Mouse (Mus musculus) testis, adult 2 months (tissue): ENCODE measurements around the gene Tcf3. TPM values are rescaled to one million over a fixed set of nuclear protein-coding genes. Genes with fewer than 3 reads are reported as not detected.

Experiments used
- H3K27ac ChIP-seq: fragments of 200-500 bp; 2 replicates; pipeline ENCODE4 v1.5.1; 2012; ENCODE audit warnings: low read depth, low read length; ENCODE audit not compliant: control insufficient read depth, insufficient read depth
- H3K27me3 ChIP-seq: fragments of 200-500 bp; 2 replicates; pipeline ENCODE4 v1.6.1; 2012; ENCODE audit warnings: mild to moderate bottlenecking, low read length, moderate library complexity; ENCODE audit not compliant: control insufficient read depth, insufficient read depth
- H3K36me3 ChIP-seq: fragments of 200-500 bp; 2 replicates; pipeline ENCODE4 v1.6.1; 2012; ENCODE audit warnings: mild to moderate bottlenecking, low read length; ENCODE audit not compliant: control insufficient read depth, insufficient read depth
- H3K4me1 ChIP-seq: fragments of 200-500 bp; 2 replicates; pipeline ENCODE4 v1.6.1; 2012; ENCODE audit warnings: low read length; ENCODE audit not compliant: control insufficient read depth, insufficient read depth
- H3K4me3 ChIP-seq: fragments of 200-500 bp; 2 replicates; pipeline ENCODE4 v1.5.1; 2012; ENCODE audit warnings: low read depth, mild to moderate bottlenecking, low read length, moderate library complexity, mixed read lengths; ENCODE audit not compliant: control insufficient read depth
- CTCF ChIP-seq: fragments of 200-500 bp; IDR thresholded peaks from 2 replicates; pipeline ENCODE4 v1.5.1; 2012; ENCODE audit warnings: low read depth, mild to moderate bottlenecking, inconsistent platforms, low read length, moderate library complexity; ENCODE audit not compliant: control insufficient read depth, insufficient read depth, insufficient replicate concordance
- POLR2A ChIP-seq: fragments of 200-500 bp; IDR thresholded peaks from 2 replicates; pipeline ENCODE4 v1.6.1; 2012; ENCODE audit warnings: low read depth, mild to moderate bottlenecking, inconsistent platforms, low read length, moderate library complexity; ENCODE audit not compliant: control insufficient read depth
- polyA plus RNA-seq: library from polyadenylated mRNA; depleted of rRNA; stranded (reverse); fragments of >200 nt; gene quantifications from 2 replicates; pipeline ENCODE4 v1.2.3, GENCODE M21; 2012

The Tcf3 gene
- polyA plus RNA-seq, 1 experiment: 14.9 TPM

DNA sequence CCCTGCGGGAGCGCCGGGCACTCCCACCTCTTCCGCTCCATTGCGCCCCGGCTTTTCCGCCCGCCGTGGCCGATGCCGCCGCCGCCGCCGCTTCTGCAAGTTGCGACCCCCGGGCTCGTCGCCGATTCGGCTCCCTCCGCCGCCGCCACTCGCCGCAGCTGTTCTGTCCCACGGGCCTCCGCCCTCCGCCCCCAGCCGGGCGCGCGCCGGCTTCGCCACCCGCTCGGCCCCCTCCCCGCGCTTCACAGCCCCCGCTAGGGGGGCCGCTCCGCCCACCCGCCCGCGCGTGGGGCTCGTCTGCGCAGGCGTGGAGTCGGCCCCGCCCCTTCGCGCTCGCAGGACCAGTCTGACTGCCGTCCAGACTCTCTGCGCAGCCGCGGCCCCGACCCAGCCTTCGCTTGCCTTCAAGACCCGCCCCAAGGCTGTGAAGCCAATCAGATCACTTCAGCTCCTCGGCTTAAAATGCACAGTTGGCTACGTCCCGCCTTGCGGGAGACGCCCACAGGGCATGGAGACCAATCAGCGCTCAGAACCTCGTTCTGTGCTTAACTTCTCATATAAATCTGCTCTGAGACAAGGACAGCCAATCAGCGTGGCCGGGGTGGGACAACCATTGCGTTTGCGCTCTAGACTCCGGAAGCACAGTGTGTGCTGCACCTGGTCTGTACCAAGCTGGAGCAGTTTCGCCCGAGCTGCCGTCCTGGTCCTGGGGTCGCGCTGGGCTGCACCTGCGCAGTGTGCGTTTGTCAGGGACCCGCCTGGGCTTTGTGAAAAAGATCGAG is 34.1 kb downstream of the Tcf3 start, which contains the start of gene Mbd3:
Mbd3 (minus strand) TSS at position 360 of the 782 bp plus-strand sequence.
- TF ChIP-seq POLR2A (peak; percentile 96), CTCF (no peak)
- H3K4me3 ChIP-seq: peak within 1 kb of the TSS; percentile 93
- peaks cover 15% of the 10 kb centered on the region for H3K4me1 ChIP-seq
- no peaks in the 10 kb centered on the region; the same call in none of the 2 replicates for H3K36me3 ChIP-seq
- H3K27ac ChIP-seq: peak within 1 kb of the TSS; percentile 99
- H3K27me3 ChIP-seq: no peaks in the 10 kb centered on the region

DNA sequence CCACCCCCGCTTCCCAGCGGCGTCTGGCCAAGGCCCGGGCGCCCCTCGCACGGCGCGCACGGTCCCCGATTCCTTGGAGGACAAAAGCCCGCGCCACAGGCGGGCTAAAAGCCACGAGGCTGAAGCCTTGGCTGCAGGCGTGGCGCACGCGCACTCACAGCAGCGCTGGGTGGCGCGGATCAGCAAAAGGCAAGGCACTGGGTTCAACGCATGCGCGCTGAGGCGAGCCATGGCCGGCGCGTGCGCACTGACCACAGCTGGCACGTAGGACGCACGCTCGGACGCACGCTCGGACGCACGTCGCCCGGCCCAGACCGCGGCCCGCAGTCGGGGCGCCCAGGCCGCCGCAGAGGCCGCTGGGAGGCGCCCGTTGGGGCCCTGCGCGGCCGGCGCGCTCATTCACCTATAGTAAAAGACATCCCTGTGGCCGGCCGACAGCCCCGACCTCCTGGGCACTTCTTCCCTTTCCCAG is 34.7 kb downstream of the Tcf3 start:
- no peaks in the 10 kb centered on the region; the same call in none of the 2 replicates for H3K36me3 ChIP-seq
- TF ChIP-seq POLR2A (peak; percentile 86), CTCF (peak; percentile 22; the same call in 1 of the 2 replicates)
- H3K27ac ChIP-seq: peak overlapping the region; percentile 99
- no peaks in the 10 kb centered on the region for H3K27me3 ChIP-seq
- peak overlapping the region; percentile 93 for H3K4me3 ChIP-seq
- H3K4me1 ChIP-seq: peaks cover 15% of the 10 kb centered on the region

DNA sequence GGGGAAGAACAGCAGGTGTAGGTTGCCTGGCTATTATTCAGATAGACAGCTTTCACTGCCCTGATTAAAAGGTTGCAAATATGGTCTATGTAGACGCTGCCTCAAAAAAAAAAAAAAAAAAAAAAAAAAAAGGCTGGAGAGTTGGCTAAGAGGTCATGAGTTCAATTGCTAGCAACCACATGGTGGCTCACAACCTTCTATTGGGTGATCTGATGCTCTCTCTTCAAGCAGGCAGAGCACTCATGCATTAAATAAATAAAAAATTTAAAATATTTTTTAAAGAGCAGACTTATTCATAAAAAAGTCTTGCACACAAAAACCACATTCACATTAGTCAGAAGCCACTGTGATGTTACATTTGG is 35.3 kb downstream of the Tcf3 start:
- Histone ChIP-seq H3K4me1 (peaks cover 15% of the 10 kb centered on the region), H3K4me3 (peak overlapping the region; percentile 93), H3K27me3 (no peaks in the 10 kb centered on the region), H3K36me3 (no peaks in the 10 kb centered on the region; the same call in none of the 2 replicates), H3K27ac (peak overlapping the region; percentile 1; the same call in 1 of the 2 replicates)
- TF ChIP-seq POLR2A (no peak), CTCF (no peak)

DNA sequence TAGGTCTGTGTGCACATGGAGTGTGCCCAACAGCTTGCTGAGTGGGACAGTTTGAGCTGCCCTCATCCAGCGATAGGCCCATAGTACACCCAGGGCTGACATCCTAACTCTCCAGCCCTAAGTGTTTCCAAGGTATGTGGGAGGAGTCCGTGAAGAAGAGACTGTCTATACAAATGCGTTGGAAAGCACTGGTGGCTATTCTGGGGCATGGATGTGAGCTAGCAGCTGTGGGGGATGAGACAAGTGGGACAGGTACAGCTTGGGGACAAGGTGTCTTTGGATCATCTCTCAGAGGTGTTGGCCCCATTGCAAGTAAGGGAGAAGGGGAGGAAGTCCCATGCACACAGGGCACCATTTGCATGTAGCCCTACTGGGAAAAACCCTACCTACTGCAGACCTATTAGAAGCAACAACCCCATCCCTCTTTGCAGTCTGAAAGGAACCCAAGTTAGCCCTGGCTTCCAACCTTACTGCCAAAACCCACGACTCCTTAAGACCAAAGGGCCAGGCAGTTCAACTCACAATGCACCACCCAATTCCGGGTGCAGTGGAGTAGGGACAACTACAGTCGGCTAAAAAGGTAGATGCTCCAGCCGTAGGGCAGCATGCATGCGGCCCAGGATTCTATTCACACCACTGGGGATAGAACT is 35.8 kb downstream of the Tcf3 start:
- no peak for TF ChIP-seq POLR2A
- TF ChIP-seq CTCF: no peak
- Histone ChIP-seq H3K4me3 (no peak overlapping the region), H3K36me3 (no peaks in the 10 kb centered on the region; the same call in none of the 2 replicates), H3K27ac (no peak overlapping the region), H3K4me1 (peaks cover 15% of the 10 kb centered on the region), H3K27me3 (no peaks in the 10 kb centered on the region)

DNA sequence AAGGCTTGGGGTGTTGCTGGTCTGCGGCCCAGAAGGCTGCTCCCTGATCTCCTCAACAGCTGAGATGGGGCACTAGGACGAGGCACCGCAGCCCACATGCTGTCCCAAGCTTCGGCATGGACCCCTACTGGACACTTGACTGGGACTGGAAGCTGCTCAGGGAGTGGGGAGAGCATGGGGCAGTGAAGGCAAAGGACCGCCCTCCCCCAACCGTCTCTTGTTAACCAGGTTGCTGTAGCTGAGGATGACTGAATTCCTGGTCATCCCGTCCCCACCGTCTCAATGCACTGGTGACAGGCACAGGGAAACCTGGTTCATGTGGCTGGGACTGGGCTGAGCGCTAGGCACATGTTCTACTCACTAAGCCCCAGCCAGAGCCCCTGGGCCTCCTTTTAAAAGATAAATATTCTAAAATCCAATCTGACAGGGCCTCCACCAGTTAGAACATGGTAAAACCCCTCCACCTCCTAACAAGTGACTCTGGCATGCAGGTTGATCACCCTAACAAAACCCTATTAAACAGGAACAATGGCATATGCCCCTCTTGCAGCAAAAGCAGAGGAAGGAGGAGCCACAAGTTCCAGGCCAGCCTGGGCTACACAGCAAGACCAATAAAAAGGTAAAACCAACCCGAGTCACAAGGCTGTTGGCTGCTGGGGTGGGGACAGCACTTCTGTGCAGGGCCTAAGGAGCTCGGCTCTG is 36.5 kb downstream of the Tcf3 start:
- TF ChIP-seq CTCF (no peak), POLR2A (no peak)
- H3K36me3 ChIP-seq: no peaks in the 10 kb centered on the region; the same call in 1 of the 2 replicates
- H3K27me3 ChIP-seq: no peaks in the 10 kb centered on the region
- no peak overlapping the region for H3K27ac ChIP-seq
- no peak overlapping the region for H3K4me3 ChIP-seq
- peaks cover 15% of the 10 kb centered on the region for H3K4me1 ChIP-seq

DNA sequence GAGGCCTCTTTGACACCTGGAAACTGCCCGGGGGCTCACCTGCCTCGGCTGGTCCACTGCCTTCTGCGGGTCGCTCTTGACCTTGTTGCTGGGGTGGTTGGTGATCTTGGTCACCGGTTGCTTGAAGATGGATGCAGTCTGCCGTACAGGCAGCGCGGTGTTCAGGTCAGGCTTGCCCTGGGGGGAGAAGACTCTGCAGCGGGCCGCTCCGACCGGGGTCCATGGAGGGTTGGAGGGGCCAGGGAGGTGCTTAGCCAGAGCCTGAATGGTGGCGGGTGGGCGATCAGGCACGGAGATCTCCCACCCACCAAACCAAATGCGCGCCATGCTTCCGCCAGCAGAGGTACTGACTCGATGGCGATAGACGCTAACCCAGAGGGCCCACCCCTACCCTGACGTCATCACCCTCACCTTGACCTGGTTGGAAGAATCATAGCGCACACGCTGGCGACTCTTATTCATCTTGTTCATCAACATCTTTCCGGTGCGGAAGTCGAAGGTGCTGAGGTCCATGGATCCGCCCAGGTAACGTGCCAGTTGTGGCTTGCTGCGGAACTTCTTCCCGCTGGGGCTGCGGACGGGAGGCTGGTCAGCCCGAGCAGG is 38.3 kb downstream of the Tcf3 start:
- H3K27ac ChIP-seq: no peak overlapping the region
- H3K4me1 ChIP-seq: peaks cover 11% of the 10 kb centered on the region
- TF ChIP-seq POLR2A (no peak), CTCF (no peak)
- no peaks in the 10 kb centered on the region; the same call in 1 of the 2 replicates for H3K36me3 ChIP-seq
- H3K4me3 ChIP-seq: no peak overlapping the region
- no peaks in the 10 kb centered on the region for H3K27me3 ChIP-seq

DNA sequence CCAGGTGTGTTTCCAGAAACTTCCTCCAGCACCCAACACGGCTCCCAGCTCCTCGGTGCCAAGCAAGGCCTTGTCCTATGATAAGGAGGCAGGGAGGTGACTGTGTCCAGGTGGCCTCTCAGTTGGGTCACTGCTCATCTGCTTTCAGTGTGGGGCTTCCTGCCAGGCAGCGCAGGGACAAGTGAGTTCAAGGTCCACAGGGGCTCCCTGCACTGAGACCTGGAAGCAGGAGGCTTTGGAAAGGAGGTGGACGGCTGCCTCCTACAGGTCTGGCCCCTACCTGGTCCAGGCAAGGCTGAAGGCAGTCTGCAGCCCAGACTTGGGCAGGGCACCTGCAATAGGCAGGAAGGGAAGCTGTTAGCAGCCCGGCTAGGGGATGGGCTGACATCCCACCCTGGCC is 40.8 kb downstream of the Tcf3 start:
- Histone ChIP-seq H3K36me3 (no peaks in the 10 kb centered on the region; the same call in 1 of the 2 replicates), H3K27ac (no peak overlapping the region), H3K27me3 (no peaks in the 10 kb centered on the region), H3K4me3 (no peak overlapping the region), H3K4me1 (peaks cover 14% of the 10 kb centered on the region)
- TF ChIP-seq POLR2A (no peak), CTCF (no peak)
